Mouse (Mus musculus) brain, embryonic 14.5 days (tissue): ENCODE data around the gene Slc8a3.

Experiments
- CTCF ChIP-seq: fragments of 200-500 bp; IDR thresholded peaks from 2 replicates; pipeline ENCODE4 v1.5.1; 2012; ENCODE audit warnings: inconsistent platforms, mild to moderate bottlenecking, moderate library complexity, borderline replicate concordance; ENCODE audit not compliant: insufficient read depth, insufficient read length; ENCODE audit errors: extremely low read depth
- POLR2A ChIP-seq: fragments of 200-500 bp; IDR thresholded peaks from 2 replicates; pipeline ENCODE4 v1.6.1; 2012; ENCODE audit warnings: mild to moderate bottlenecking, inconsistent platforms, borderline replicate concordance; ENCODE audit not compliant: poor library complexity, insufficient read depth, insufficient read length, severe bottlenecking; ENCODE audit errors: extremely low read depth

GRCm38 (mm10) chr12:81262821-81263220 lies 70.2 kb downstream of the Slc8a3 start:
- TF ChIP-seq POLR2A (no peak), CTCF (no peak)
